ENCODE assay signal across 9 mouse cellular contexts in the genomic region with DNA sequence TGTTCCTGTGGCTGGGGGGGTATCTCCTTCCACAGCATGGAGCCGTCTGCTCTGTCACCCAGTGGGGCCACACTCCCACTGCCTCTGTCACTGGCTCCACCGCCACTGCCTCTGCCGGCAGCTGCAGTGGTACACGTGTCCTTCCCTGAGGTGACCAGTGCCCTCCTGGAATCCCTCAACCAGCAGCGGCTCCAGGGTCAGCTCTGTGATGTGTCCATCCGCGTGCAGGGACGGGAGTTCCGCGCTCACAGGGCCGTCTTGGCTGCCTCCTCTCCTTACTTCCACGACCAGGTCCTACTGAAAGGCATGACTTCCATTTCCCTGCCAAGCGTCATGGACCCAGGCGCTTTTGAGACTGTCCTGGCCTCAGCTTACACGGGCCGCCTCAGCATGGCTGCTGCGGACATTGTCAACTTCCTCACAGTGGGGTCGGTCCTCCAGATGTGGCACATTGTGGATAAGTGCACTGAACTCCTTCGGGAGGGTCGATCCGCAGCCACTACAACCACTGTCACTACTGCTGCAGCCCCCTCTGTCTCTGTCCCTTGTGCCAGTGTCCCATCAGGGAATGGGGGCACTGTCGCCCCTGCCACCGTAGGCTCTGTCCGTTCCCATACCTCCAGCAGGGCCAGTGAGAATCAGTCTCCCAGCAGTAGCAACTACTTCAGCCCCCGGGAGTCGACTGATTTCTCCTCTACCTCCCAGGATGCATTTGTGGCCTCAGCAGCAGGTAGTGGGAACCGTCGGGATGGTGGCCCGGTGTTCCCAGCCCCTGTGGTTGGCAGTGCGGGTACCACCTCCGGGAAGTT. TPM values are rescaled to one million over a fixed set of nuclear protein-coding genes. Genes with fewer than 3 reads are reported as not detected.
DNase-seq lines count a peak whose midpoint lies in the region; ATAC-seq and TF ChIP-seq lines count a peak whose summit lies in the region.
"Had no signal": no experiment of that assay in that cellular context is flagged by ENCODE, and none has a peak within 500 bp of the region (broad histone marks: within the 10 kb centered on the region; RNA-seq: fewer than 3 reads in every experiment).

No protein-coding gene starts in this region.

- no peak for TF ChIP-seq POLR2A in limb, embryonic 14.5 days (IDR thresholded peaks at IDR 0.05; ENCODE audit: borderline replicate concordance, extremely low read depth, insufficient read depth, insufficient read length)

- WGBS in heart, embryonic 12.5 days: 70% methylated on average over 31 of the region's 31 CpGs
- 77% methylated on average over 31 of the region's 31 CpGs for WGBS in forebrain, embryonic 14.5 days
- WGBS in limb, embryonic 14.5 days: 74% methylated on average over 31 of the region's 31 CpGs
- 73% methylated on average over 31 of the region's 31 CpGs for WGBS in stomach, embryonic 16.5 days

- peaks cover 47% of the 10 kb centered on the region for H3K36me3 ChIP-seq in heart, embryonic 12.5 days
- H3K36me3 ChIP-seq in G1E (replicated peaks): peaks cover 67% of the 10 kb centered on the region
- peaks cover 29% of the 10 kb centered on the region for H3K36me3 ChIP-seq in forebrain, embryonic 14.5 days (ENCODE audit: control insufficient read depth, insufficient read depth, low read length)
- peaks cover 36% of the 10 kb centered on the region for H3K36me3 ChIP-seq in limb, embryonic 14.5 days (ENCODE audit: control insufficient read depth, insufficient read depth, low read length)
- H3K36me3 ChIP-seq in stomach, embryonic 16.5 days (ENCODE audit: control insufficient read depth, insufficient read depth, low read length): peaks cover 22% of the 10 kb centered on the region

- no peak overlapping the region for H3K27ac ChIP-seq in heart, embryonic 12.5 days (ENCODE audit: poor library complexity, severe bottlenecking)
- no peak overlapping the region for H3K27ac ChIP-seq in forebrain, embryonic 14.5 days (ENCODE audit: low read depth, low read length)
- H3K27ac ChIP-seq in limb, embryonic 14.5 days (replicated peaks; ENCODE audit: low read depth, low read length): no peak overlapping the region
- H3K27ac ChIP-seq in stomach, embryonic 16.5 days (ENCODE audit: low read length): no peak overlapping the region

- peaks cover 42% of the 10 kb centered on the region for H3K4me1 ChIP-seq in heart, embryonic 12.5 days (replicated peaks)
- H3K4me1 ChIP-seq in G1E (ENCODE audit: insufficient read depth, low read depth, low read length): peaks cover 84% of the 10 kb centered on the region
- H3K4me1 ChIP-seq in forebrain, embryonic 14.5 days (ENCODE audit: control insufficient read depth, insufficient read depth, low read length): peaks cover 24% of the 10 kb centered on the region
- peaks cover 18% of the 10 kb centered on the region for H3K4me1 ChIP-seq in limb, embryonic 14.5 days (ENCODE audit: control insufficient read depth, insufficient read depth, low read length)
- H3K4me1 ChIP-seq in stomach, embryonic 16.5 days (ENCODE audit: control insufficient read depth, insufficient read depth, low read length): peaks cover 23% of the 10 kb centered on the region

- no peak for ATAC-seq in heart, embryonic 12.5 days (ENCODE audit: insufficient number of reproducible peaks, low FRiP score)
- no peak for ATAC-seq in G1E (ENCODE audit: extremely low read depth, insufficient number of reproducible peaks, low FRiP score, poor library complexity, severe bottlenecking)
- ATAC-seq in forebrain, embryonic 14.5 days: no peak
- no peak for ATAC-seq in limb, embryonic 14.5 days (ENCODE audit: low FRiP score, low read depth)
- no peak for ATAC-seq in stomach, embryonic 16.5 days (ENCODE audit: insufficient read depth, low FRiP score)

- intact Hi-C loops in left cerebral cortex, postnatal 25 days (cut with DNase I): no loop called here

- peak overlapping the region; percentile 69 for H3K9ac ChIP-seq in heart, embryonic 12.5 days
- H3K9ac ChIP-seq in forebrain, embryonic 14.5 days (ENCODE audit: low read length): peak overlapping the region; percentile 61; the same call in 1 of the 2 replicates
- H3K9ac ChIP-seq in limb, embryonic 14.5 days (ENCODE audit: low read depth, low read length, severe bottlenecking): no peak overlapping the region
- H3K9ac ChIP-seq in stomach, embryonic 16.5 days (ENCODE audit: low read length): peak overlapping the region; percentile 76

- peak overlapping the region; percentile 79 for H3K4me2 ChIP-seq in heart, embryonic 12.5 days
- peak overlapping the region; percentile 63 for H3K4me2 ChIP-seq in forebrain, embryonic 14.5 days (ENCODE audit: low read length)
- H3K4me2 ChIP-seq in limb, embryonic 14.5 days (replicated peaks; ENCODE audit: low read depth, low read length, severe bottlenecking): peak overlapping the region; percentile 44
- H3K4me2 ChIP-seq in stomach, embryonic 16.5 days (ENCODE audit: low read depth, low read length): peak overlapping the region; percentile 73

- H3K4me3 ChIP-seq in heart, embryonic 12.5 days: peak overlapping the region; percentile 71
- H3K4me3 ChIP-seq in G1E (ENCODE audit: low read depth, low read length): peak overlapping the region; percentile 70
- H3K4me3 ChIP-seq in forebrain, embryonic 14.5 days (ENCODE audit: low read depth, low read length): peak overlapping the region; percentile 55
- peak overlapping the region; percentile 48 for H3K4me3 ChIP-seq in limb, embryonic 14.5 days (replicated peaks; ENCODE audit: low read length)
- peak overlapping the region; percentile 64 for H3K4me3 ChIP-seq in stomach, embryonic 16.5 days (replicated peaks; ENCODE audit: low read length)

- H3K9me3 ChIP-seq in heart, embryonic 12.5 days (replicated peaks): no peaks in the 10 kb centered on the region
- H3K9me3 ChIP-seq in G1E (replicated peaks): peaks cover 19% of the 10 kb centered on the region
- H3K9me3 ChIP-seq in forebrain, embryonic 14.5 days (replicated peaks; ENCODE audit: control insufficient read depth, low read length): no peaks in the 10 kb centered on the region
- H3K9me3 ChIP-seq in limb, embryonic 14.5 days (ENCODE audit: control insufficient read depth, low read length): no peaks in the 10 kb centered on the region
- H3K9me3 ChIP-seq in stomach, embryonic 16.5 days (replicated peaks; ENCODE audit: control insufficient read depth, low read length): no peaks in the 10 kb centered on the region

- no peak for TF ChIP-seq CTCF in G1E (IDR thresholded peaks at IDR 0.05; ENCODE audit: low read depth, low read length)

- no peak for DNase-seq in heart, adult 8-10 months (ENCODE audit: low spot score)
- no peak for DNase-seq in G1E (ENCODE audit: low spot score)
- DNase-seq in forebrain, embryonic 14.5 days (ENCODE audit: low spot score): no peak
- no peak for DNase-seq in limb, embryonic 14.5 days (ENCODE audit: low spot score)
- no peak for DNase-seq in layer of hippocampus, adult 11-12 months (ENCODE audit: low spot score)
- no peak for DNase-seq in left cerebral cortex, postnatal 25 days (ENCODE audit: low spot score in 2 of 2)

- H3K27me3 ChIP-seq in heart, embryonic 12.5 days (replicated peaks): no peaks in the 10 kb centered on the region
- H3K27me3 ChIP-seq in G1E (ENCODE audit: insufficient read depth, low read length): no peaks in the 10 kb centered on the region
- H3K27me3 ChIP-seq in forebrain, embryonic 14.5 days (replicated peaks; ENCODE audit: control insufficient read depth, insufficient read depth, low read length): no peaks in the 10 kb centered on the region
- H3K27me3 ChIP-seq in limb, embryonic 14.5 days (ENCODE audit: control insufficient read depth, insufficient read depth, low read length): no peaks in the 10 kb centered on the region
- H3K27me3 ChIP-seq in stomach, embryonic 16.5 days (ENCODE audit: control insufficient read depth, insufficient read depth, low read length): no peaks in the 10 kb centered on the region

RNA-seq across cellular contexts. Expression of gene Zbtb22, which starts 1.3 kb away (rescaled TPM):
- polyA plus RNA-seq in heart, embryonic 12.5 days (2016; fragmentation: Nextera tagmentation; extraction: Ambion mirVana): 17.0 and 17.7 TPM in 2 replicates
- 10 to 100 TPM; 18.1 to 21.0 (median 19.3) TPM for total RNA-seq in heart, adult 8-10 months (2022)
- total RNA-seq in G1E (2014; fragmentation: Nextera tagmentation) (9.5 and 15.8 TPM in 2 replicates), G1E (2017) (19.7 and 22.2 TPM in 2 replicates)
- polyA plus RNA-seq in G1E (2012): 41.9 and 42.1 TPM in 2 replicates
- polyA plus RNA-seq in forebrain, embryonic 14.5 days (2014; fragmentation: Nextera tagmentation; extraction: Ambion mirVana): 12.3 and 12.6 TPM in 2 replicates
- polyA plus RNA-seq in limb, embryonic 14.5 days (2012; rRNA removed): 27.9 and 34.0 TPM in 2 replicates
- polyA plus RNA-seq in limb, embryonic 14.5 days (2014; fragmentation: Nextera tagmentation; extraction: Ambion mirVana): 10.1 and 10.8 TPM in 2 replicates
- polyA plus RNA-seq in stomach, embryonic 16.5 days (2015; fragmentation: Nextera tagmentation; extraction: Ambion mirVana): 11.4 and 12.5 TPM in 2 replicates
- 10 to 100 TPM; 28.1 to 32.1 TPM for total RNA-seq in left cerebral cortex, postnatal 25 days (2021)

RNA-seq across cellular contexts. Expression of gene Tapbp, which starts 1.4 kb away (rescaled TPM):
- 29.4 and 32.5 TPM in 2 replicates for polyA plus RNA-seq in heart, embryonic 12.5 days (2016; fragmentation: Nextera tagmentation; extraction: Ambion mirVana)
- total RNA-seq in heart, adult 8-10 months (2022): 100 to 1,000 TPM in 2 of 4 experiments, 10 to 100 TPM in 2; 96.8 to 113 (median 105) TPM
- 34.0 and 43.0 TPM in 2 replicates for total RNA-seq in G1E (2014; fragmentation: Nextera tagmentation)
- 17.0 and 18.5 TPM in 2 replicates for total RNA-seq in G1E (2017)
- polyA plus RNA-seq in G1E (2012): 142 and 157 TPM in 2 replicates
- polyA plus RNA-seq in forebrain, embryonic 14.5 days (2014; fragmentation: Nextera tagmentation; extraction: Ambion mirVana): 14.1 and 17.7 TPM in 2 replicates
- 18.7 and 23.8 TPM in 2 replicates for polyA plus RNA-seq in limb, embryonic 14.5 days (2012; rRNA removed)
- polyA plus RNA-seq in limb, embryonic 14.5 days (2014; fragmentation: Nextera tagmentation; extraction: Ambion mirVana): 28.9 and 30.5 TPM in 2 replicates
- 58.4 and 68.7 TPM in 2 replicates for polyA plus RNA-seq in stomach, embryonic 16.5 days (2015; fragmentation: Nextera tagmentation; extraction: Ambion mirVana)
- total RNA-seq in left cerebral cortex, postnatal 25 days (2021): 10 to 100 TPM; 32.7 to 37.7 TPM

RNA-seq across cellular contexts. Expression of gene Daxx, which starts 7.8 kb away (rescaled TPM):
- 36.8 and 39.0 TPM in 2 replicates for polyA plus RNA-seq in heart, embryonic 12.5 days (2016; fragmentation: Nextera tagmentation; extraction: Ambion mirVana)
- 10 to 100 TPM; 11.5 to 16.2 (median 13.7) TPM for total RNA-seq in heart, adult 8-10 months (2022)
- total RNA-seq in G1E (2014; fragmentation: Nextera tagmentation) (72.7 and 73.2 TPM in 2 replicates), G1E (2017) (33.0 and 46.3 TPM in 2 replicates)
- 58.8 and 67.4 TPM in 2 replicates for polyA plus RNA-seq in G1E (2012)
- polyA plus RNA-seq in forebrain, embryonic 14.5 days (2014; fragmentation: Nextera tagmentation; extraction: Ambion mirVana): 43.3 and 48.0 TPM in 2 replicates
- polyA plus RNA-seq in limb, embryonic 14.5 days (2012; rRNA removed): 46.1 and 53.6 TPM in 2 replicates
- 40.5 and 44.1 TPM in 2 replicates for polyA plus RNA-seq in limb, embryonic 14.5 days (2014; fragmentation: Nextera tagmentation; extraction: Ambion mirVana)
- 40.9 and 44.4 TPM in 2 replicates for polyA plus RNA-seq in stomach, embryonic 16.5 days (2015; fragmentation: Nextera tagmentation; extraction: Ambion mirVana)
- total RNA-seq in left cerebral cortex, postnatal 25 days (2021): 10 to 100 TPM; 26.0 to 26.2 TPM

RNA-seq across cellular contexts. Expression of gene Platr17, which starts 12.1 kb away (rescaled TPM):
- 0.24 and 0.29 TPM in 2 replicates for polyA plus RNA-seq in heart, embryonic 12.5 days (2016; fragmentation: Nextera tagmentation; extraction: Ambion mirVana)
- total RNA-seq in heart, adult 8-10 months (2022): not detected
- not detected in 2 replicates for total RNA-seq in G1E (2014; fragmentation: Nextera tagmentation)
- total RNA-seq in G1E (2017): not detected in 2 replicates
- polyA plus RNA-seq in G1E (2012): 0.13 TPM in 1 of 2 replicates, not detected in the other
- polyA plus RNA-seq in forebrain, embryonic 14.5 days (2014; fragmentation: Nextera tagmentation; extraction: Ambion mirVana): 0.28 TPM in 1 of 2 replicates, not detected in the other
- polyA plus RNA-seq in limb, embryonic 14.5 days (2012; rRNA removed): 0.34 and 0.49 TPM in 2 replicates
- polyA plus RNA-seq in limb, embryonic 14.5 days (2014; fragmentation: Nextera tagmentation; extraction: Ambion mirVana): 0.32 and 0.40 TPM in 2 replicates
- 0.39 and 0.40 TPM in 2 replicates for polyA plus RNA-seq in stomach, embryonic 16.5 days (2015; fragmentation: Nextera tagmentation; extraction: Ambion mirVana)
- total RNA-seq in left cerebral cortex, postnatal 25 days (2021): under 1 TPM in 1 of 2 experiments, not detected in 1; 0.57 TPM
- polyA plus RNA-seq: gonadal fat pad, adult 2 months had no signal

RNA-seq across cellular contexts. Expression of gene Rgl2, which starts 12.3 kb away (rescaled TPM):
- polyA plus RNA-seq in heart, embryonic 12.5 days (2016; fragmentation: Nextera tagmentation; extraction: Ambion mirVana): 46.3 and 48.4 TPM in 2 replicates
- total RNA-seq in heart, adult 8-10 months (2022): 10 to 100 TPM; 29.8 to 35.1 (median 34.1) TPM
- total RNA-seq in G1E (2014; fragmentation: Nextera tagmentation) (27.0 and 32.9 TPM in 2 replicates), G1E (2017) (35.5 and 38.9 TPM in 2 replicates)
- 145 and 166 TPM in 2 replicates for polyA plus RNA-seq in G1E (2012)
- polyA plus RNA-seq in forebrain, embryonic 14.5 days (2014; fragmentation: Nextera tagmentation; extraction: Ambion mirVana): 27.2 and 36.0 TPM in 2 replicates
- 193 and 265 TPM in 2 replicates for polyA plus RNA-seq in limb, embryonic 14.5 days (2012; rRNA removed)
- 48.7 and 51.8 TPM in 2 replicates for polyA plus RNA-seq in limb, embryonic 14.5 days (2014; fragmentation: Nextera tagmentation; extraction: Ambion mirVana)
- 43.9 and 44.7 TPM in 2 replicates for polyA plus RNA-seq in stomach, embryonic 16.5 days (2015; fragmentation: Nextera tagmentation; extraction: Ambion mirVana)
- 10 to 100 TPM; 55.2 to 66.8 TPM for total RNA-seq in left cerebral cortex, postnatal 25 days (2021)
